Mouse (Mus musculus): ENCODE measurements around the gene Dtx3. TPM values are rescaled to one million over a fixed set of nuclear protein-coding genes. Genes with fewer than 3 reads are reported as not detected.

Dtx3 gene
- polyA plus RNA-seq, 1 experiment from 2014 or later = 125 TPM

GRCm38 (mm10) chr10:127145303-127145702, 50.2 kb downstream of the Dtx3 start:
- Histone ChIP-seq H3K4me1 (ENCODE audit: control insufficient read depth, insufficient read depth, low read length) (no peaks in the 10 kb centered on the region), H3K4me3 (ENCODE audit: low read depth, low read length) (no peak overlapping the region), H3K27ac (ENCODE audit: low read length) (no peak overlapping the region), H3K4me2 (replicated peaks; ENCODE audit: low read depth, low read length) (no peak overlapping the region), H3K27me3 (ENCODE audit: control insufficient read depth, insufficient read depth, low read length) (no peaks in the 10 kb centered on the region), H3K9ac (replicated peaks; ENCODE audit: low read depth, low read length) (no peak overlapping the region), H3K36me3 (ENCODE audit: control insufficient read depth, insufficient read depth, low read length) (no peaks in the 10 kb centered on the region), H3K9me3 (ENCODE audit: control insufficient read depth, low read depth, low read length) (no peaks in the 10 kb centered on the region)
- ATAC-seq (ENCODE audit: insufficient number of reproducible peaks, insufficient read depth, low FRiP score, low read depth) = no peak
- WGBS = 81% methylated on average over 5 of the region's 5 CpGs

GRCm38 (mm10) chr10:127144536-127144935, 51.0 kb downstream of the Dtx3 start:
- Histone ChIP-seq H3K4me2 (replicated peaks; ENCODE audit: low read depth, low read length) (no peak overlapping the region), H3K9ac (replicated peaks; ENCODE audit: low read depth, low read length) (no peak overlapping the region), H3K36me3 (ENCODE audit: control insufficient read depth, insufficient read depth, low read length) (no peaks in the 10 kb centered on the region), H3K27me3 (ENCODE audit: control insufficient read depth, insufficient read depth, low read length) (no peaks in the 10 kb centered on the region), H3K4me3 (ENCODE audit: low read depth, low read length) (no peak overlapping the region), H3K4me1 (ENCODE audit: control insufficient read depth, insufficient read depth, low read length) (no peaks in the 10 kb centered on the region), H3K9me3 (ENCODE audit: control insufficient read depth, low read depth, low read length) (no peaks in the 10 kb centered on the region), H3K27ac (ENCODE audit: low read length) (no peak overlapping the region)
- 85% methylated on average over 7 of the region's 7 CpGs for WGBS
- ATAC-seq (ENCODE audit: insufficient number of reproducible peaks, insufficient read depth, low FRiP score, low read depth) = no peak

DNA sequence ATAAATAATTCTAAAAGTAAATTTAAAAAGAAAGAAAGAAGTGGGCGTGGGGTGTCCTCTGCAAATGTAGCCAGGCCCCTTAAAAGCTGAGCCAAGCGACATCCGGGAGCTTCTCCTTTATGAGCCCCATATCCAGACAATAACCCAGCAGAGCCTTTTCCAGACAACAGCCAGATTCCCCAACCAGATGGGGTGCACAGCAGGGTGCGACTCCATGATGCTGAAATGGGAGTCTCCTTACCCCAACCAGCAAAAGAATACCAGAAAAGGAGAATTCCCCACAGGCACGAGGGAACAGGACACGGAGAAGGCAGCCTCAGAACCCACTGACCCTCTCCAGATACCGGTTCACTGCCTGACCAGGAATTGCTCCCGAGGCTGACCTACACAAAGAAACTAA, 52.3 kb downstream of the Dtx3 start:
- H3K27ac ChIP-seq (ENCODE audit: low read length) = no peak overlapping the region
- H3K9ac ChIP-seq (replicated peaks; ENCODE audit: low read depth, low read length) = no peak overlapping the region
- H3K36me3 ChIP-seq (ENCODE audit: control insufficient read depth, insufficient read depth, low read length) = no peaks in the 10 kb centered on the region
- no peaks in the 10 kb centered on the region for H3K9me3 ChIP-seq (ENCODE audit: control insufficient read depth, low read depth, low read length)
- H3K4me3 ChIP-seq (ENCODE audit: low read depth, low read length) = no peak overlapping the region
- no peaks in the 10 kb centered on the region for H3K27me3 ChIP-seq (ENCODE audit: control insufficient read depth, insufficient read depth, low read length)
- ATAC-seq (ENCODE audit: insufficient number of reproducible peaks, insufficient read depth, low FRiP score, low read depth) = no peak
- no peaks in the 10 kb centered on the region for H3K4me1 ChIP-seq (ENCODE audit: control insufficient read depth, insufficient read depth, low read length)
- H3K4me2 ChIP-seq (replicated peaks; ENCODE audit: low read depth, low read length) = no peak overlapping the region
- 89% methylated on average over 8 of the region's 8 CpGs for WGBS

- no peak overlapping the region for H3K4me2 ChIP-seq (replicated peaks; ENCODE audit: low read depth, low read length)
- WGBS = 53% methylated on average over 8 of the region's 8 CpGs
These were observed 54.0 kb downstream of the Dtx3 start for GRCm38 (mm10) chr10:127141500-127141899.

GRCm38 (mm10) chr10:127140971-127141370, 54.6 kb downstream of the Dtx3 start:
- Histone ChIP-seq H3K4me3 (ENCODE audit: low read depth, low read length) (no peak overlapping the region), H3K9me3 (ENCODE audit: control insufficient read depth, low read depth, low read length) (no peaks in the 10 kb centered on the region), H3K9ac (replicated peaks; ENCODE audit: low read depth, low read length) (no peak overlapping the region), H3K4me2 (replicated peaks; ENCODE audit: low read depth, low read length) (no peak overlapping the region), H3K27ac (ENCODE audit: low read length) (no peak overlapping the region), H3K4me1 (ENCODE audit: control insufficient read depth, insufficient read depth, low read length) (no peaks in the 10 kb centered on the region), H3K27me3 (ENCODE audit: control insufficient read depth, insufficient read depth, low read length) (no peaks in the 10 kb centered on the region), H3K36me3 (ENCODE audit: control insufficient read depth, insufficient read depth, low read length) (no peaks in the 10 kb centered on the region)
- ATAC-seq (ENCODE audit: insufficient number of reproducible peaks, insufficient read depth, low FRiP score, low read depth) = no peak
- 79% methylated on average over 11 of the region's 11 CpGs for WGBS

More at GRCm38 (mm10) chr10:127141500-127141899, 54.0 kb downstream of the Dtx3 start:
- Histone ChIP-seq H3K27ac (ENCODE audit: low read length) (no peak overlapping the region), H3K9me3 (ENCODE audit: control insufficient read depth, low read depth, low read length) (no peaks in the 10 kb centered on the region), H3K4me3 (ENCODE audit: low read depth, low read length) (no peak overlapping the region), H3K27me3 (ENCODE audit: control insufficient read depth, insufficient read depth, low read length) (no peaks in the 10 kb centered on the region), H3K36me3 (ENCODE audit: control insufficient read depth, insufficient read depth, low read length) (no peaks in the 10 kb centered on the region), H3K4me1 (ENCODE audit: control insufficient read depth, insufficient read depth, low read length) (no peaks in the 10 kb centered on the region), H3K9ac (replicated peaks; ENCODE audit: low read depth, low read length) (no peak overlapping the region)
- no peak for ATAC-seq (ENCODE audit: insufficient number of reproducible peaks, insufficient read depth, low FRiP score, low read depth)

Other genes with a start within 250 kb of the Dtx3 start
- gene Ctdsp2, start 217.0 kb downstream of the Dtx3 start, polyA plus RNA-seq (2014; fragmentation: Nextera tagmentation; extraction: Ambion mirVana) = 103 and 107 TPM in 2 replicates
- 0.29 and 0.58 TPM in 2 replicates for gene Avil, start 195.0 kb downstream of the Dtx3 start, polyA plus RNA-seq (2014; fragmentation: Nextera tagmentation; extraction: Ambion mirVana)
- 78.6 and 83.7 TPM in 2 replicates for gene Tsfm, start 164.9 kb downstream of the Dtx3 start, polyA plus RNA-seq (2014; fragmentation: Nextera tagmentation; extraction: Ambion mirVana)
- gene Mettl1, start 154.3 kb downstream of the Dtx3 start, polyA plus RNA-seq (2014; fragmentation: Nextera tagmentation; extraction: Ambion mirVana) = 65.5 and 70.6 TPM in 2 replicates
- 0.80 and 1.1 TPM in 2 replicates for gene Eef1akmt3, start 154.2 kb downstream of the Dtx3 start, polyA plus RNA-seq (2014; fragmentation: Nextera tagmentation; extraction: Ambion mirVana)
- 0.13 and 0.18 TPM in 2 replicates for gene Cyp27b1, start 147.5 kb downstream of the Dtx3 start, polyA plus RNA-seq (2014; fragmentation: Nextera tagmentation; extraction: Ambion mirVana)
- gene March9, start 135.5 kb downstream of the Dtx3 start, polyA plus RNA-seq (2014; fragmentation: Nextera tagmentation; extraction: Ambion mirVana) = 2.0 and 2.3 TPM in 2 replicates
- gene Cdk4, start 132.2 kb downstream of the Dtx3 start, polyA plus RNA-seq (2014; fragmentation: Nextera tagmentation; extraction: Ambion mirVana) = 1,788 and 1,817 TPM in 2 replicates
- 124 and 141 TPM in 2 replicates for gene Tspan31, start 125.5 kb downstream of the Dtx3 start, polyA plus RNA-seq (2014; fragmentation: Nextera tagmentation; extraction: Ambion mirVana)
- 0.27 and 0.56 TPM in 2 replicates for gene Agap2, start 120.4 kb downstream of the Dtx3 start, polyA plus RNA-seq (2014; fragmentation: Nextera tagmentation; extraction: Ambion mirVana)
- gene Os9, start 74.6 kb downstream of the Dtx3 start, polyA plus RNA-seq (2014; fragmentation: Nextera tagmentation; extraction: Ambion mirVana) = 47.8 and 52.7 TPM in 2 replicates
- gene B4galnt1, start 30.5 kb downstream of the Dtx3 start, polyA plus RNA-seq (2014; fragmentation: Nextera tagmentation; extraction: Ambion mirVana) = 27.7 and 29.4 TPM in 2 replicates
- gene Slc26a10, start 15.1 kb downstream of the Dtx3 start, polyA plus RNA-seq (2014; fragmentation: Nextera tagmentation; extraction: Ambion mirVana) = 0.34 and 0.82 TPM in 2 replicates
- 64.0 and 71.1 TPM in 2 replicates for gene Arhgef25, start 5.6 kb downstream of the Dtx3 start, polyA plus RNA-seq (2014; fragmentation: Nextera tagmentation; extraction: Ambion mirVana)
- 22.7 and 22.9 TPM in 2 replicates for gene Pip4k2c, start 15.9 kb upstream of the Dtx3 start, polyA plus RNA-seq (2014; fragmentation: Nextera tagmentation; extraction: Ambion mirVana)
- gene Kif5a, start 67.6 kb upstream of the Dtx3 start, polyA plus RNA-seq (2014; fragmentation: Nextera tagmentation; extraction: Ambion mirVana) = 7.7 and 7.8 TPM in 2 replicates
- 161 and 177 TPM in 2 replicates for gene Dctn2, start 70.6 kb upstream of the Dtx3 start, polyA plus RNA-seq (2014; fragmentation: Nextera tagmentation; extraction: Ambion mirVana)
- gene Mbd6, start 93.3 kb upstream of the Dtx3 start, polyA plus RNA-seq (2014; fragmentation: Nextera tagmentation; extraction: Ambion mirVana) = 22.2 and 23.2 TPM in 2 replicates
- gene Mars, start 116.1 kb upstream of the Dtx3 start, polyA plus RNA-seq (2014; fragmentation: Nextera tagmentation; extraction: Ambion mirVana) = 96.9 and 107 TPM in 2 replicates
- 3.2 and 3.9 TPM in 2 replicates for gene Arhgap9, start 126.2 kb upstream of the Dtx3 start, polyA plus RNA-seq (2014; fragmentation: Nextera tagmentation; extraction: Ambion mirVana)
- 15.5 and 17.6 TPM in 2 replicates for gene Gli1, start 146.2 kb upstream of the Dtx3 start, polyA plus RNA-seq (2014; fragmentation: Nextera tagmentation; extraction: Ambion mirVana)
- gene Inhbe, start 158.7 kb upstream of the Dtx3 start, polyA plus RNA-seq (2014; fragmentation: Nextera tagmentation; extraction: Ambion mirVana) = not detected in 2 replicates
- gene Inhbc, start 174.7 kb upstream of the Dtx3 start, polyA plus RNA-seq (2014; fragmentation: Nextera tagmentation; extraction: Ambion mirVana) = 0.35 TPM in 1 of 2 replicates, not detected in the other
- gene R3hdm2, start 184.6 kb upstream of the Dtx3 start, polyA plus RNA-seq (2014; fragmentation: Nextera tagmentation; extraction: Ambion mirVana) = 34.9 and 37.3 TPM in 2 replicates

All from stomach, embryonic 14.5 days (tissue).